Mouse (Mus musculus): Measurements from ENCODE around the gene Dnmt3a. TPM values are rescaled to one million over a fixed set of nuclear protein-coding genes. Genes with fewer than 3 reads are reported as not detected.
"Not testable (repeated sequence)": the region's sequence is repeated elsewhere in the genome, so short reads cannot be mapped to it uniquely, and the experiment has no call there.

Gene Dnmt3a
- polyA plus RNA-seq, 1 experiment from 2014 or later = 53.8 TPM

- Histone ChIP-seq H3K27ac (ENCODE audit: low read length) (no peak overlapping the region), H3K36me3 (ENCODE audit: control insufficient read depth, insufficient read depth, low read length) (peaks cover 3% of the 10 kb centered on the region; the same call in 1 of the 2 replicates), H3K9ac (ENCODE audit: low read depth, low read length) (no peak overlapping the region), H3K4me3 (ENCODE audit: low read length) (no peak overlapping the region), H3K27me3 (replicated peaks; ENCODE audit: control insufficient read depth, insufficient read depth, low read length) (no peaks in the 10 kb centered on the region), H3K9me3 (ENCODE audit: control insufficient read depth, low read length) (no peaks in the 10 kb centered on the region), H3K4me1 (ENCODE audit: control insufficient read depth, insufficient read depth, low read length) (peaks cover 15% of the 10 kb centered on the region), H3K4me2 (ENCODE audit: low read depth, low read length) (no peak overlapping the region)
- 71% methylated on average over 3 of the region's 3 CpGs for WGBS
- no peak for ATAC-seq
Measured at GRCm38 (mm10) chr12:3915852-3916251, 110.0 kb downstream of the Dnmt3a start.

GRCm38 (mm10) chr12:3917668-3918341, 112.0 kb downstream of the Dnmt3a start:
- Histone ChIP-seq H3K9me3 (ENCODE audit: control insufficient read depth, low read length) (no peaks in the 10 kb centered on the region), H3K36me3 (ENCODE audit: control insufficient read depth, insufficient read depth, low read length) (peaks cover 3% of the 10 kb centered on the region; the same call in 1 of the 2 replicates), H3K4me2 (ENCODE audit: low read depth, low read length) (no peak overlapping the region), H3K4me3 (ENCODE audit: low read length) (no peak overlapping the region), H3K4me1 (ENCODE audit: control insufficient read depth, insufficient read depth, low read length) (peaks cover 15% of the 10 kb centered on the region), H3K27ac (ENCODE audit: low read length) (no peak overlapping the region), H3K27me3 (replicated peaks; ENCODE audit: control insufficient read depth, insufficient read depth, low read length) (no peaks in the 10 kb centered on the region), H3K9ac (ENCODE audit: low read depth, low read length) (no peak overlapping the region)
- ATAC-seq = peak; percentile 18
- 24% methylated on average over 14 of the region's 14 CpGs for WGBS

GRCm38 (mm10) chr12:3918577-3918976, 112.8 kb downstream of the Dnmt3a start:
- H3K4me1 ChIP-seq (ENCODE audit: control insufficient read depth, insufficient read depth, low read length) = peaks cover 15% of the 10 kb centered on the region
- H3K4me2 ChIP-seq (ENCODE audit: low read depth, low read length) = no peak overlapping the region
- no peaks in the 10 kb centered on the region for H3K9me3 ChIP-seq (ENCODE audit: control insufficient read depth, low read length)
- ATAC-seq = peak; percentile 27; the same call in 1 of the 2 replicates
- H3K27me3 ChIP-seq (replicated peaks; ENCODE audit: control insufficient read depth, insufficient read depth, low read length) = no peaks in the 10 kb centered on the region
- no peak overlapping the region for H3K9ac ChIP-seq (ENCODE audit: low read depth, low read length)
- peaks cover 3% of the 10 kb centered on the region; the same call in 1 of the 2 replicates for H3K36me3 ChIP-seq (ENCODE audit: control insufficient read depth, insufficient read depth, low read length)
- 55% methylated on average over 3 of the region's 3 CpGs for WGBS
- no peak overlapping the region for H3K4me3 ChIP-seq (ENCODE audit: low read length)
- no peak overlapping the region for H3K27ac ChIP-seq (ENCODE audit: low read length)

DNA sequence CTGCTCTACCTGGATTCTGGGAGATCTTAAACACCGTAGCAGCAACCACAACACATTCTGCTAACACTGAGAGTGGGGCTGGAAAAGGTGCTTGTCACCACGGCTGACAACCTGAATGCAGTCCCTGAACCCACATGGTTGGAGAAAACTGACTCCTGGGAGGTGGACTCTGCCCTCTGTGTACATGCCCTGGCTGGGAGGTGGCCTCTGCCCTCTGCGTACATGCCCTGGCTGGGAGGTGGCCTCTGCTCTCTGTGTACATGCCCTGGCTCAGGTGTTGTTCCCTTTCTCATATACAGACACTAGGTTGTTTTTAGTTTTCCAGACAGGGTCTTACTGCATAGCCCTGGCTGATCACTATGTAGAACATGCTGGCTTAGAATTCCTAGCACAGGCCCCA, 113.6 kb downstream of the Dnmt3a start:
- Histone ChIP-seq H3K27ac (ENCODE audit: low read length) (no peak overlapping the region), H3K27me3 (replicated peaks; ENCODE audit: control insufficient read depth, insufficient read depth, low read length) (no peaks in the 10 kb centered on the region), H3K9me3 (ENCODE audit: control insufficient read depth, low read length) (no peaks in the 10 kb centered on the region), H3K9ac (ENCODE audit: low read depth, low read length) (no peak overlapping the region), H3K4me2 (ENCODE audit: low read depth, low read length) (no peak overlapping the region), H3K4me3 (ENCODE audit: low read length) (no peak overlapping the region), H3K4me1 (ENCODE audit: control insufficient read depth, insufficient read depth, low read length) (peaks cover 15% of the 10 kb centered on the region), H3K36me3 (ENCODE audit: control insufficient read depth, insufficient read depth, low read length) (peaks cover 3% of the 10 kb centered on the region; the same call in 1 of the 2 replicates)
- WGBS = 59% methylated on average over 3 of the region's 3 CpGs
- ATAC-seq = peak; percentile 90

DNA sequence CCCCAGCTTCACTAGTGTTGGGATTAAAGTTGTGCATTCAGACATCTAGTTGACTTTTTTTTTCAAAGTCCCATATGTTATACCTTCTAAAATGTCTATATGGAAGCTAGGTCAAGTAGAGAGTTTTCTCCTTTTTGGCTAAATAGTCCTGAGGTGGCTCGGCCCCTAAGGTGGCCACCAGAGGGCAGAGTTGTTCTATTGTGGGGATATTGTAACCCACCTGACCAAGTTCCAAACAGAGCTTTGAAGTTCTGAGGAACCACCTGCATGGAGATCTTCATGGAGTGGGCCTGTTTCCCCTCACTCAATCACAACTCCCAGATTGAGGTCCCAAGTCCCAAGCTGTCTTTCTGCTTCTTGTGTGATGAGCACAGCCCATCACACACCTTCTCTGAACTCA, 120.3 kb downstream of the Dnmt3a start:
- ATAC-seq = no peak
- Histone ChIP-seq H3K27me3 (replicated peaks; ENCODE audit: control insufficient read depth, insufficient read depth, low read length) (no peaks in the 10 kb centered on the region), H3K36me3 (ENCODE audit: control insufficient read depth, insufficient read depth, low read length) (no peaks in the 10 kb centered on the region), H3K27ac (ENCODE audit: low read length) (no peak overlapping the region), H3K4me2 (ENCODE audit: low read depth, low read length) (no peak overlapping the region), H3K4me1 (ENCODE audit: control insufficient read depth, insufficient read depth, low read length) (no peaks in the 10 kb centered on the region), H3K9ac (ENCODE audit: low read depth, low read length) (no peak overlapping the region), H3K4me3 (ENCODE audit: low read length) (no peak overlapping the region), H3K9me3 (ENCODE audit: control insufficient read depth, low read length) (no peaks in the 10 kb centered on the region)
- WGBS = 0% methylated on average over 1 of the region's 1 CpGs

- no peaks in the 10 kb centered on the region for H3K36me3 ChIP-seq (ENCODE audit: control insufficient read depth, insufficient read depth, low read length)
- H3K9ac ChIP-seq (ENCODE audit: low read depth, low read length) = no peak overlapping the region
- ATAC-seq = no peak
- 69% methylated on average over 3 of the region's 3 CpGs for WGBS
- H3K27me3 ChIP-seq (replicated peaks; ENCODE audit: control insufficient read depth, insufficient read depth, low read length) = no peaks in the 10 kb centered on the region
- H3K9me3 ChIP-seq (ENCODE audit: control insufficient read depth, low read length) = no peaks in the 10 kb centered on the region
- no peaks in the 10 kb centered on the region for H3K4me1 ChIP-seq (ENCODE audit: control insufficient read depth, insufficient read depth, low read length)
- H3K4me2 ChIP-seq (ENCODE audit: low read depth, low read length) = no peak overlapping the region
- no peak overlapping the region for H3K4me3 ChIP-seq (ENCODE audit: low read length)
- H3K27ac ChIP-seq (ENCODE audit: low read length) = no peak overlapping the region
Measured at GRCm38 (mm10) chr12:3928841-3929240, 123.0 kb downstream of the Dnmt3a start.

- H3K4me3 ChIP-seq (ENCODE audit: low read length); H3K36me3 ChIP-seq (ENCODE audit: control insufficient read depth, insufficient read depth, low read length); H3K27me3 ChIP-seq (replicated peaks; ENCODE audit: control insufficient read depth, insufficient read depth, low read length); H3K9ac ChIP-seq (ENCODE audit: low read depth, low read length); H3K9me3 ChIP-seq (ENCODE audit: control insufficient read depth, low read length); H3K4me2 ChIP-seq (ENCODE audit: low read depth, low read length); H3K27ac ChIP-seq (ENCODE audit: low read length); H3K4me1 ChIP-seq (ENCODE audit: control insufficient read depth, insufficient read depth, low read length); ATAC-seq: not testable (repeated sequence)
- 86% methylated on average over 31 of the region's 47 CpGs for WGBS
Measured at GRCm38 (mm10) chr12:3930090-3930865, 124.5 kb downstream of the Dnmt3a start.

GRCm38 (mm10) chr12:3942026-3942425, 136.2 kb downstream of the Dnmt3a start:
- no peak overlapping the region for H3K27ac ChIP-seq (ENCODE audit: low read length)
- H3K4me1 ChIP-seq (ENCODE audit: control insufficient read depth, insufficient read depth, low read length) = peaks cover 4% of the 10 kb centered on the region
- H3K36me3 ChIP-seq (ENCODE audit: control insufficient read depth, insufficient read depth, low read length) = no peaks in the 10 kb centered on the region
- no peaks in the 10 kb centered on the region for H3K9me3 ChIP-seq (ENCODE audit: control insufficient read depth, low read length)
- WGBS = 48% methylated on average over 11 of the region's 11 CpGs
- no peak overlapping the region for H3K4me2 ChIP-seq (ENCODE audit: low read depth, low read length)
- H3K9ac ChIP-seq (ENCODE audit: low read depth, low read length) = no peak overlapping the region
- no peaks in the 10 kb centered on the region for H3K27me3 ChIP-seq (replicated peaks; ENCODE audit: control insufficient read depth, insufficient read depth, low read length)
- H3K4me3 ChIP-seq (ENCODE audit: low read length) = no peak overlapping the region
- ATAC-seq = no peak

GRCm38 (mm10) chr12:3944454-3945073, 138.8 kb downstream of the Dnmt3a start:
- no peak overlapping the region for H3K9ac ChIP-seq (ENCODE audit: low read depth, low read length)
- H3K4me2 ChIP-seq (ENCODE audit: low read depth, low read length) = no peak overlapping the region
- WGBS = 58% methylated on average over 4 of the region's 4 CpGs
- no peaks in the 10 kb centered on the region for H3K36me3 ChIP-seq (ENCODE audit: control insufficient read depth, insufficient read depth, low read length)
- no peaks in the 10 kb centered on the region for H3K9me3 ChIP-seq (ENCODE audit: control insufficient read depth, low read length)
- peak; percentile 59 for ATAC-seq
- no peak overlapping the region for H3K27ac ChIP-seq (ENCODE audit: low read length)
- H3K4me1 ChIP-seq (ENCODE audit: control insufficient read depth, insufficient read depth, low read length) = peaks cover 4% of the 10 kb centered on the region
- no peaks in the 10 kb centered on the region for H3K27me3 ChIP-seq (replicated peaks; ENCODE audit: control insufficient read depth, insufficient read depth, low read length)
- no peak overlapping the region for H3K4me3 ChIP-seq (ENCODE audit: low read length)
